Mouse (Mus musculus) heart, adult 11 months (tissue): ENCODE measurements around the gene Sept6.
"Not testable (repeated sequence)": the region's sequence is repeated elsewhere in the genome, so short reads cannot be mapped to it uniquely, and the experiment has no call there.

ENCODE experiments used
- DNase-seq: peaks from one replicate; pipeline ENCODE4 v3.0.0; 2022

Gene Sept6

DNA sequence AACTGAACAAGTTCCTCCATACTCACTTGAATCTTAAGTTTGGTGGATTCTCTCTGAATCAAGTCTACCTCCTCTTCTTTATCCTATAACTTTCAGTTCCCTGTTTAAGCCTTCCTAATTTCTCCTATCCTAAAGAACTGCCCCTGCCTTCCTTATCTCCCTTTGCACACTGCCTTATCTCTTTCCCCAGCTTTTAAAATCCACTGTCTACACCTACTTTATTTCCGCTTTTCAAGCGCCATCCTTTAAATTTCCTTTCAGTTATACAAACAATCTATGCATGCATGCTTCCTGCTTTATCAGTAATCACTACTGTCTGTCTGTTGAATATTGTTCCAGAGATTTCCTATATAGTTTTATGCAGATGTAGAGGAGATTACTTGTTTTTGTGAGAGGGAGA is 34.9 kb downstream of the Sept6 start:
- DNase-seq: no peak

GRCm38 (mm10) chrX:36941106-36941505 is 50.5 kb downstream of the Sept6 start:
- peak; percentile 5 for DNase-seq

GRCm38 (mm10) chrX:36939806-36940413 is 51.7 kb downstream of the Sept6 start:
- peak; percentile 95 for DNase-seq

GRCm38 (mm10) chrX:36935326-36935966 is 56.1 kb downstream of the Sept6 start:
- DNase-seq: peak; percentile 13

GRCm38 (mm10) chrX:36930574-36930973 is 61.0 kb downstream of the Sept6 start:
- no peak for DNase-seq

DNA sequence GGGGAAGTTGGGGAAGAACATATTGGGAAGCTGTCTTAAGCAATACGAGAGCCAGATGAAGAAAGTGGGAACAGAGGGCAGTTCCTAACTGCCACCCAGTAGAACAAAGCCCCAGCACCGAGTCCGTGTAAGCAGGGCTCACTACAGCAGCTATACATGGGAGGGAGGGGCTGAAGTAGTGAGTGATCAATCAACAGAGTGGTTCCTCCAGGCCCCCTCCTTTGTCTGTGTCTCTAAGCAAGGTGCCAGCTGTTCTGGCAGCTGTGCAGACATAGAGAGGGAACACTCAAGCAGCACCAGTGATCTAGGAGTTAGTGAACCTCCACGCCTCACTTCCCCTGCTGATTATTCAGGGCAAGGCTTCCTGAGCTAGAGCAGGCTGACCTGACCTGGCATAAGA is 61.9 kb downstream of the Sept6 start:
- peak; percentile 71 for DNase-seq

GRCm38 (mm10) chrX:36928791-36929190 is 62.8 kb downstream of the Sept6 start:
- DNase-seq: peak; percentile 91

DNA sequence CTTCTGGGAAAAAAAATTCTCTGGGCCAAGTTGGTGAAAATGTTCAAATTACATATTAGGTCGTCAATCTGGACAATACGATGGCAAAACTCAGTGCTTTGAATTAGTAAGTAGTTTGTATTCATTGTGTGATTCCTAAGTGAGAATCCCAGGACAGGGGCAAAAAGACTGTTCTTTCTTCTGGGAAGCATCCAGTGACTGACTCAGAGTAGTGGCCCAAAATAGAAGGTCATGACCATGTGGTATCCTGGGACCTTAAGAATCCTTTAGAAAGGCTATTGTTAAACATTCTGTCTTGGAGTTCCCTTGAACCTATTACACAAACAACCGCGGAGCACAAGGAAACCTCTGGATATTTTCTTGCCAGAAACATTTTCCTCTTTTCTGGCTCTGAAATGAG is 70.2 kb downstream of the Sept6 start:
- peak; percentile 55 for DNase-seq

DNA sequence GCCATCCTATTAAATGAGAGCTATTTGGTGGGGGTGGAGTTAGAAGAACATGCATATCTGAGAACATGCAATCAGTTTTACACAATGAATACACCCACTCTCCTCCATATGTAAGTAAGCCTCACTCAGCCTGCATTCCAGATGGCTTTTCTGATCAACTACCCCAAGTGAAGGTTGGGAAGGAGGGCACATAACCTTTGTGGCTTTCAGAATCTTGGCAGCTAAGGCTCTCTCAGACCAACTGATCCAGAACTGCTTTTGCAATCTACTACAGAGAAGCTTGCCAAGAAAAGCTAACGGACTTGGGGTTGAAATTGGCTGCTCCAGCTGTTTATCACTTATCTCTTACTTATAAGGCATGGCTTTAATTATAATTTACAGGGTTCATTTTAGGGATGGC is 73.8 kb downstream of the Sept6 start:
- peak; percentile 35 for DNase-seq

- peak; percentile 86 for DNase-seq
These were observed 80.3 kb downstream of the Sept6 start for GRCm38 (mm10) chrX:36911343-36911742.

- no peak for DNase-seq
These were observed 85.1 kb downstream of the Sept6 start for GRCm38 (mm10) chrX:36906539-36906938.

DNA sequence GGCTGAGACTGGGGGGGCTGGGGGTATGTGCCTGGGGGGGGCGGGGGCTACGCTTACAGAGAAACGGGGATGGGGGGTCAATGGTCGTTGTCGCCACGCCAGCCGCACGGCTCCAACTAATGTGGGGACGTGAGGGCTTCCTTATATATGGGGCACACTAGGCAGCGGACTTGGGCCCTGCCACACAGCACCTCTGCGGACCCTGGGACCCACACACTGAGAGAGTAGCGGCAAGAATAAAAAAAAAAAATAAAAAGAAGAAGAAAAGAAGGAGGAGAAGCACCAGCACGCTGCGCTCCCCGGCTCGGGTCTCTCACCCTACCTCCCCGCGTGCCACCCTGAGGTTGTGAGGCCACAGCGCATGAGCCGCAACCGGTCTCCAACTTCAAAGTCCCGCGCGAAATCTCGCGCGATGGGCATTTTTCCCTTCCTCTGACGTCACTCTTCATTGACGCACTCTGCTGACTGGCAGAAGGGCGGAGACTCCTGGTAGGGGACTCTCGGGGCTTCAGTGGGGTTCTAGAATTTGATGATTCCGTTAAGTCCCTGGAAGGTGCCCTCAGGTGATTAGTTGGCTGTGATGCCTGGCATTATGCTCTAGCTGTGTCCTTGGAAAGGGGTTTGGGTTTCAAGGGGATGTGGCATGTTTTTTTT is 88.4 kb downstream of the Sept6 start:
- DNase-seq: peak; percentile 99

- peak; percentile 94 for DNase-seq
These were observed 89.1 kb downstream of the Sept6 start, which contains the start of gene Nkrf for GRCm38 (mm10) chrX:36902321-36903114. Gene Nkrf, minus strand, starts transcription at chrX:36902899.

GRCm38 (mm10) chrX:36901655-36902054 is 89.9 kb downstream of the Sept6 start:
- DNase-seq: no peak

DNA sequence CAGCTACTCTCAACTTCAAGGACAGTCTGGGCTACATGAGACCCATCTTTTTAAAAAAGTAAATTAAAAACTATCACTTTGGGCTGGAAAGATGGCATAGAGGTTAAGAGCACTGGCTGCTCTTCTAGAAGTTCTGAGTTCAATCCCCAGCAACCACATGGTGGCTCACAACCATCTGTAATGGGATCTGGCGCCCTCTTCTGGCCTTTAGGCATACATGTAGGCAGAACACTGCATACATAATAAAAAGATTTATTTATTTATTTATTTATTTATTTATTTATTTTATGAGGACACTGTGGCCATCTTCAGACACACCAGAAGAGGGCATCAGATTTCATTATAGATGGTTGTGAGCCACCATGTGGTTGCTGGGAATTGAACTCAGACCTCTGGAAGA is 92.7 kb downstream of the Sept6 start:
- DNase-seq: not testable (repeated sequence)

DNA sequence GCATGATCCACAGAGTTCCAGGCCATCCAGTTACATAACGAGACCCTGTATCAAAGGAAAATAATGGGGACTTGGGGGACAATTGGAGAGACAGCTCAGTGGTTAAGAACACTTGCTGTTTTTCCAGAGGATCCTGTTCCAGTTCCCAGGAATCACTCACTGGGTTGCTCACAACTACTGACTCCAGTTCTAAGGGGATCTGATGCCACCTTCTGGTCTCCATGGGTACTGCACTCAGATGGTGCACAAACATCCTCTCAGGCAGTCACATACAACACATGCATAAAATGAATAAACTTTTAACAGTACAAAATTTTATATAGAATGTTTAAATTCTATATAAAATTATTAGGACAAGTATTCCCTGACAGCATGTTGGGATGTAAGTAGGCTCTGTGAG is 106.9 kb downstream of the Sept6 start:
- no peak for DNase-seq

GRCm38 (mm10) chrX:36874704-36875128 is 116.9 kb downstream of the Sept6 start:
- DNase-seq: peak; percentile 84

DNA sequence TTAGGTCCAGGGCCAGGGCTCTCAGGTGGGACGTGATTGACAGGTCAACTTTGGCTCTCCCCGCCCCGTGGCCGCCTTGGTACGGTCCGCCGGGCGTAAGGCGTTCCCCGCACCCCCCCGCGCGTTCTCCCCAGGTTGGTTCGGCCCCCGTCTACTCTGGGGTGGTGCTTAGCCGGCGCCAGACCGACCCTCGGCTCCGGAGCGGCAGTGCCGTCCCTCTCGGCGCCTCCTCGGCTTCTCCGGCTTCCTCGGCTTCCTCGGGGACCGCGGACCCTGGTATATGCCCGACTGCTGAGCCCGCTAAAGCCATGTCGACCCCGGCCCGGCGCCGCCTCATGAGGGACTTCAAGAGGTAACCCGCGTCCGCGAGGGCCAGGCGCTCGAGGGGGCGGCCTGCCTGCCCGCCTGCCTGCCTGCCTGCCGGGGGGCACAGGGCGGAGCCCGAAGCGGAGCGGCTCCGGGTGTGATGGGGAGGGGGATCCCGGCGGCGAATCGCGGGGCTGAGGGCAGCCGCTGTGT is 117.4 kb downstream of the Sept6 start:
- peak; percentile 99 for DNase-seq

GRCm38 (mm10) chrX:36873765-36874164 is 117.8 kb downstream of the Sept6 start, which contains the start of the genes Ube2a and C330007P06Rik:
Gene Ube2a, plus strand, starts transcription at chrX:36873900.
Gene C330007P06Rik, minus strand, starts transcription at chrX:36874111.
- no peak for DNase-seq

DNA sequence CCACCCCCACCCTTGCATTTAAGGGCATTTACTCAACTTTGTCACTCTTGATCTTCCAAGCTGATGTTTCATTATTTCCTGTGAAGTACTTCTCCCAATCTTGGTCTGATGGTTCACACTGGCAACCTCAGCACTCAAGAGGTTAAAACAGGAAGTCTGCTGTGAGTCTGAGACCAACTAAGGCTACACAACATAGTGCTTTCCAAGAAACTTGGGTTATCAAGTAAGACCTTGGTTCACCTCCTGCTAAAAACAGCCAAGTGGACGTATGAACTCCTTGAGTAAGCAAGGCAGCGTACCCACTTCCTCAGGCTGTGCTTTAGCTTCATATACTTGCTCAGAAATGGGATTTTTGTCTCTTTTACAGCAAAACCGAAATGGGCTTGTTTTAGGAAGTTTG is 121.2 kb downstream of the Sept6 start:
- no peak for DNase-seq

GRCm38 (mm10) chrX:36864609-36865328 is 126.8 kb downstream of the Sept6 start:
- no peak for DNase-seq
